ENCODE assay signal across 7 mouse cellular contexts in the genomic region with DNA sequence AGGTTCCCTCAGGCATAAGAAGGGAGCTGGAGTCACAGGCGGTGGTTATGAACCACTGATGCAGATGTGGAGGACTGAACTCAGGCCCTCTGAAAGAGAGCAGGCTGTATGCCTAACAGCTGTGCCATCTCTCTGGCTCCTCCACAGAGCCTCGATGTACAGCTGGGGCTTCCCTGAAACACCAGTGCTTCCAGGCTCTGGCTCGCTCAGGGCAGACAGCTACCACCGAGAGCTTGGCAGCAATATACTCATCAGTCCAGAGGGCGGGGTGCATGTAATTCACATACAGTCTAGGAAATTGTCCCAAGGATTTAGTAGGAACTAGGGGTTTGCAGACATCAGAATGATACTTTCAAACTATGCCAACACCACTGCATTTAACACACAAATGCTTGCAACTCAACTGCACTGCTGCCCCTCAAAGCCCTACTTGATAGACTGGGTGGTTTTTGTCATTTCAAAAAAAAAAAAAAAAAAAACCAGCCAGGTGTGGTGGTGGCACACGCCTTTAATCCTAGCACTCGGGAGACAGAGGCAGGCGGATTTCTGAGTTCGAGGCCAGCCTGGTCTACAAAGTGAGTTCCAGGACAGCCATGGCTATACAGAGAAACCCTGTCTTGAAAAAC. TPM values are rescaled to one million over a fixed set of nuclear protein-coding genes. Genes with fewer than 3 reads are reported as not detected.
DNase-seq lines count a peak whose midpoint lies in the region; ATAC-seq and TF ChIP-seq lines count a peak whose summit lies in the region.
"Not testable (repeated sequence)": the region's sequence is repeated elsewhere in the genome, so short reads cannot be mapped to it uniquely, and the experiment has no call there.
"Had no signal": no experiment of that assay in that cellular context is flagged by ENCODE, and none has a peak within 500 bp of the region (broad histone marks: within the 10 kb centered on the region; RNA-seq: fewer than 3 reads in every experiment).

No protein-coding gene starts in this region.

- not testable (repeated sequence) for H3K4me2 ChIP-seq in intestine, embryonic 15.5 days (replicated peaks); liver, embryonic 12.5 days; lung, embryonic 15.5 days; myocyte (ENCODE audit: low read depth)

- not testable (repeated sequence) for H3K4me1 ChIP-seq in ES-E14 (ENCODE audit: control insufficient read depth in 2 of 2, insufficient read depth in 2 of 2, low read length in 2 of 2, poor library complexity in 1 of 2); intestine, embryonic 15.5 days (replicated peaks)
- H3K4me1 ChIP-seq in liver, embryonic 12.5 days: peaks cover 16% of the 10 kb centered on the region
- H3K4me1 ChIP-seq in lung, embryonic 15.5 days: peaks cover 20% of the 10 kb centered on the region

- H3K27me3 ChIP-seq in intestine, embryonic 15.5 days (replicated peaks); liver, embryonic 12.5 days (replicated peaks); lung, embryonic 15.5 days; myocyte (ENCODE audit: control insufficient read depth, insufficient read depth, insufficient read length): not testable (repeated sequence)

- not testable (repeated sequence) for TF ChIP-seq POLR2A in myocyte (IDR thresholded peaks at IDR 0.05; ENCODE audit: insufficient read length, low read depth)

- DNase-seq in ES-E14 (ENCODE audit: low read depth, low spot score): not testable (repeated sequence)
- peak; percentile 37 for DNase-seq in R1 (ENCODE audit: low read depth, low spot score)

- peak; percentile 51; the same call in 1 of the 2 replicates for ATAC-seq in intestine, embryonic 15.5 days
- ATAC-seq in liver, embryonic 12.5 days: peak; percentile 39; the same call in 1 of the 2 replicates
- peak; percentile 86 for ATAC-seq in lung, embryonic 15.5 days (ENCODE audit: borderline replicate concordance, extremely low read depth, low FRiP score, low TSS enrichment)

- H3ac ChIP-seq in myocyte (ENCODE audit: control insufficient read depth, insufficient read length): not testable (repeated sequence)

- in situ Hi-C loops in ES-E14 (cut with MboI; ENCODE audit: low sequenced_read_pairs in 2 of 2, unreplicated experiment in 2 of 2): not testable (repeated sequence)

- H3K9ac ChIP-seq in ES-E14 (ENCODE audit: insufficient read depth, low read depth, low read length, poor library complexity, severe bottlenecking); intestine, embryonic 15.5 days; liver, embryonic 12.5 days; lung, embryonic 15.5 days: not testable (repeated sequence)

- H3K36me3 ChIP-seq in ES-E14 (ENCODE audit: control insufficient read depth, insufficient read depth, low read length, poor library complexity, severe bottlenecking): peaks cover 32% of the 10 kb centered on the region
- peaks cover 18% of the 10 kb centered on the region for H3K36me3 ChIP-seq in intestine, embryonic 15.5 days
- peaks cover 65% of the 10 kb centered on the region for H3K36me3 ChIP-seq in liver, embryonic 12.5 days
- H3K36me3 ChIP-seq in lung, embryonic 15.5 days: peaks cover 44% of the 10 kb centered on the region
- H3K36me3 ChIP-seq in myocyte (ENCODE audit: control insufficient read depth, insufficient read depth): peaks cover 41% of the 10 kb centered on the region

- not testable (repeated sequence) for H3K79me2 ChIP-seq in myocyte (ENCODE audit: control insufficient read depth, insufficient read depth)

- H3K27ac ChIP-seq in ES-E14 (ENCODE audit: insufficient read depth, low read depth, low read length, poor library complexity, severe bottlenecking); intestine, embryonic 15.5 days; liver, embryonic 12.5 days: not testable (repeated sequence)
- peak overlapping the region; percentile 61 for H3K27ac ChIP-seq in lung, embryonic 15.5 days

- H3K4me3 ChIP-seq in ES-E14 (ENCODE audit: insufficient read depth in 1 of 2, low read depth in 1 of 2, low read length in 2 of 2, poor library complexity in 1 of 2, severe bottlenecking in 1 of 2); intestine, embryonic 15.5 days (replicated peaks); liver, embryonic 12.5 days; lung, embryonic 15.5 days; myocyte: not testable (repeated sequence)

- H3K9me3 ChIP-seq in ES-E14 (ENCODE audit: control insufficient read depth, insufficient read depth, low read depth, low read length); intestine, embryonic 15.5 days; liver, embryonic 12.5 days (replicated peaks); lung, embryonic 15.5 days: not testable (repeated sequence)

- 76% methylated on average over 9 of the region's 9 CpGs for WGBS in intestine, embryonic 15.5 days
- 79% methylated on average over 9 of the region's 9 CpGs for WGBS in liver, embryonic 12.5 days (ENCODE audit: insufficient replicate concordance)
- 68% methylated on average over 9 of the region's 9 CpGs for WGBS in lung, embryonic 15.5 days

TF ChIP-seq in ES-E14, 5 proteins besides CTCF, POLR2A, EP300 and RAD21:
- peak; percentile 89 for TF ChIP-seq ZNF384 (IDR thresholded peaks at IDR 0.05; ENCODE audit: low read depth, low read length)

TF ChIP-seq in myocyte, 11 proteins besides CTCF, POLR2A, EP300 and RAD21:
- peak; percentile 66 for TF ChIP-seq POLR2AphosphoS2 (IDR thresholded peaks at IDR 0.05; ENCODE audit: insufficient read length, low read depth)
TF ChIP-seq in myocyte: peak in this region for 1; not testable (repeated sequence) for 10.

RNA-seq across cellular contexts. Expression of gene Kpna2, which starts 13.2 kb away (rescaled TPM):
- 212 and 245 TPM in 2 replicates for total RNA-seq in ES-E14 (2012; rRNA removed)
- 357 and 384 TPM in 2 replicates for polyA plus RNA-seq in intestine, embryonic 15.5 days (2015; fragmentation: Nextera tagmentation; extraction: Ambion mirVana)
- polyA plus RNA-seq in liver, embryonic 12.5 days (2016; fragmentation: Nextera tagmentation; extraction: Ambion mirVana): 360 and 381 TPM in 2 replicates
- 534 and 547 TPM in 2 replicates for polyA plus RNA-seq in lung, embryonic 15.5 days (2015; fragmentation: Nextera tagmentation; extraction: Ambion mirVana)
- polyA plus RNA-seq in myocyte (2012; fragmentation: generic; extraction: Trizol): 32.8 TPM

RNA-seq across cellular contexts. Expression of gene 1810010H24Rik, which starts 39.4 kb away (rescaled TPM):
- 3.6 and 5.7 TPM in 2 replicates for total RNA-seq in ES-E14 (2012; rRNA removed)
- 2.6 and 3.0 TPM in 2 replicates for polyA plus RNA-seq in intestine, embryonic 15.5 days (2015; fragmentation: Nextera tagmentation; extraction: Ambion mirVana)
- polyA plus RNA-seq in liver, embryonic 12.5 days (2016; fragmentation: Nextera tagmentation; extraction: Ambion mirVana): 1.5 and 2.0 TPM in 2 replicates
- polyA plus RNA-seq in lung, embryonic 15.5 days (2015; fragmentation: Nextera tagmentation; extraction: Ambion mirVana): 8.8 and 10.0 TPM in 2 replicates
- polyA plus RNA-seq in myocyte (2012; fragmentation: generic; extraction: Trizol): 2.5 TPM
- total RNA-seq: hematopoietic stem cell, adult 5-6 weeks had no signal

Comparison
In these comparisons a context has a peak if more than half of its experiments do, and no peak if none do; other contexts are left out.
1. RNA of gene Kpna2, which starts 13.2 kb away (polyA plus RNA-seq): 534 to 547 TPM in lung, embryonic 15.5 days, 357 to 384 TPM in intestine, embryonic 15.5 days and 360 to 381 TPM in liver, embryonic 12.5 days; 32.8 TPM in myocyte (single experiment); every median in the first group is over 10 times any median in the second.
2. Peak in every context shown above with its lines, with median percentiles within 50 percentile points of each other: ATAC-seq.